Mouse (Mus musculus): Measurements from ENCODE around the gene Tfap4. TPM values are rescaled to one million over a fixed set of nuclear protein-coding genes. Genes with fewer than 3 reads are reported as not detected.

Tfap4 gene
- polyA plus RNA-seq, 1 experiment from 2014 or later = 17.5 TPM

GRCm38 (mm10) chr16:4496470-4496869, 63.2 kb downstream of the Tfap4 start:
- Histone ChIP-seq H3K36me3 (peaks cover 35% of the 10 kb centered on the region), H3K27me3 (ENCODE audit: insufficient read depth, poor library complexity, severe bottlenecking) (no peaks in the 10 kb centered on the region), H3K4me1 (peaks cover 56% of the 10 kb centered on the region), H3K9me3 (no peaks in the 10 kb centered on the region), H3K4me3 (no peak overlapping the region), H3K27ac (peak overlapping the region; percentile 89; the same call in 1 of the 2 replicates)
- no peak for DNase-seq (ENCODE audit: low spot score)
- 93% methylated on average over 3 of the region's 3 CpGs for WGBS

- H3K27ac ChIP-seq = 0 out of 2 replicates have a peak overlapping the region, but pooled peaks have one; percentile 23
- 78% methylated on average over 5 of the region's 5 CpGs for WGBS
These were observed 63.8 kb downstream of the Tfap4 start for GRCm38 (mm10) chr16:4495861-4496260.

More at GRCm38 (mm10) chr16:4495861-4496260, 63.8 kb downstream of the Tfap4 start:
- H3K36me3 ChIP-seq = peaks cover 41% of the 10 kb centered on the region
- no peak overlapping the region for H3K4me3 ChIP-seq
- H3K9me3 ChIP-seq = no peaks in the 10 kb centered on the region
- no peak for DNase-seq (ENCODE audit: low spot score)
- peaks cover 53% of the 10 kb centered on the region for H3K4me1 ChIP-seq
- no peaks in the 10 kb centered on the region for H3K27me3 ChIP-seq (ENCODE audit: insufficient read depth, poor library complexity, severe bottlenecking)

Other genes starting within 250 kb of the Tfap4 start
- gene Adcy9, start 139.4 kb downstream of the Tfap4 start, polyA plus RNA-seq (2016; fragmentation: Nextera tagmentation; extraction: Ambion mirVana) = 0.30 and 0.55 TPM in 2 replicates
- 87.3 and 201 TPM in 2 replicates for gene Srl, start 18.0 kb downstream of the Tfap4 start, polyA plus RNA-seq (2016; fragmentation: Nextera tagmentation; extraction: Ambion mirVana)
- 13.9 and 20.7 TPM in 2 replicates for gene Glis2, start 34.9 kb upstream of the Tfap4 start, polyA plus RNA-seq (2016; fragmentation: Nextera tagmentation; extraction: Ambion mirVana)
- 116 and 130 TPM in 2 replicates for gene Pam16, start 65.1 kb upstream of the Tfap4 start, polyA plus RNA-seq (2016; fragmentation: Nextera tagmentation; extraction: Ambion mirVana)
- gene Vasn, start 80.1 kb upstream of the Tfap4 start, polyA plus RNA-seq (2016; fragmentation: Nextera tagmentation; extraction: Ambion mirVana) = 13.7 and 16.9 TPM in 2 replicates
- 78.3 and 85.5 TPM in 2 replicates for gene Dnaja3, start 80.1 kb upstream of the Tfap4 start, polyA plus RNA-seq (2016; fragmentation: Nextera tagmentation; extraction: Ambion mirVana)
- 22.7 and 23.9 TPM in 2 replicates for gene Coro7, start 119.9 kb upstream of the Tfap4 start, polyA plus RNA-seq (2016; fragmentation: Nextera tagmentation; extraction: Ambion mirVana)
- gene Nmral1, start 159.5 kb upstream of the Tfap4 start, polyA plus RNA-seq (2016; fragmentation: Nextera tagmentation; extraction: Ambion mirVana) = 63.3 and 97.6 TPM in 2 replicates
- gene Hmox2, start 166.5 kb upstream of the Tfap4 start, polyA plus RNA-seq (2016; fragmentation: Nextera tagmentation; extraction: Ambion mirVana) = 101 and 104 TPM in 2 replicates
- gene Cdip1, start 230.4 kb upstream of the Tfap4 start, polyA plus RNA-seq (2016; fragmentation: Nextera tagmentation; extraction: Ambion mirVana) = 121 and 152 TPM in 2 replicates